Mouse (Mus musculus) G1E-ER4 (cell line): Measurements from ENCODE around the gene Ncapd3. TPM values are rescaled to one million over a fixed set of nuclear protein-coding genes. Genes with fewer than 3 reads are reported as not detected.

Experiments
- GATA1 ChIP-seq: IDR thresholded peaks from one replicate; pipeline ENCODE4 v1.8.0; 2012; ENCODE audit warnings: low read length, inconsistent platforms
- polyA plus RNA-seq: library from polyadenylated mRNA; stranded (reverse); fragments of >175 nt; gene quantifications from 2 replicates; pipeline ENCODE4 v1.2.3, GENCODE M21; 2012

Gene Ncapd3
- polyA plus RNA-seq, 1 experiment, result 4.0 TPM

DNA sequence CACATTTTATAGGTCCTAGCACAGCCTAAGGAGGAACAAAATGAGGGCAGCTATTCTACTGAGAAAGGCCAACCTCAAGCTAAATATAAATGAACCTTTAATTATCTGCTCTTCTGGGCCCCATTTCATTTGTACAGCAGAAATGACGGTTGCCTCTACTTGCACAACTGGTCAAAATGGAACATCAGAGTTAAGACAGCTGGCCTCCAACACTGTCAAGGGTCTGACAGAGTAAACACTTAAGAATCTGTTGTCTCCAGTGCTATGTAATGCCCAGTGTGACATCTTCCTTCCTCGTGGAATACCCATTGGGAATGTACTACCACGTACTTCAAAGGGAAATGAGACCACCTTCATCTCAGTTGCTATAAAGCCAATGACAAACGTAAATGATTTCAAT, 18.4 kb upstream of the Ncapd3 start:
- no peak for TF ChIP-seq GATA1

DNA sequence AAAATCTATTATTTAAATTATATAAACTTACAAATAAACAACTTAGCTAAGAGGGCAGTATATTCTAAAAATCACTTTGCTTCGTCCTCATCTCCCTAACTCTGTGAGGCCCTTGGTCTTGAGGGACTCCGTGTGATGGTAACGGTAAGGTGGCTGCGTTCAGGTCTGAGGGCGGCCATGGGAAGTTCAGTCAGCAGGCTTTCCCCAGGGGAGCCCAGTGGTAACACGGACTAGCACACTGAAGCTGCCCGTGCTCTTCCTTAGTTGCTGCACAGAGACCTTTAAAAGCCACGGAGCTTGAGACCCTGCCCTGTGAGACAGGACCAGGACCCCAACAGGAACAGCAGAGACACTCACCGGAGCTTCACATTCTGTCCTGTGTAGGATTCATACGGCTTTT, 11.0 kb upstream of the Ncapd3 start:
- no peak for TF ChIP-seq GATA1

DNA sequence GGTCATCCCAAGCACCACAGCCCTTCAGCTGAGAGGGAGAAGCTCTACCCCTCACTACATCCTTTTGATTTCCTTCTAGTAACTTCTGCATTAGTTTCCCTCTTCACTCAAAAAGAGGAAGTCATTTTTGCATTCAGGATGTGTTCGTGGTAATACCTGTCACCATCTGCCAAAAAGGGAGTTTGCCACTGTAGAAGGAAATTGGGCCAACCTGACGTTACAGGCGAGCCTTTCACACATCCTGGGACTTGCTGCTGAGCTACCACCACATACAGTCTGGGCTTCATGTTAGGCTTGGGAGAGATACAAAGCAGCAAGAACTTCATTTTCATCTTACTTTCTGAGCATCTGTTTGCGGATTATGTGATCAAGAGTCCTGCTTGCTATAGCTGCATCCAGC, 6.3 kb upstream of the Ncapd3 start:
- no peak for TF ChIP-seq GATA1

DNA sequence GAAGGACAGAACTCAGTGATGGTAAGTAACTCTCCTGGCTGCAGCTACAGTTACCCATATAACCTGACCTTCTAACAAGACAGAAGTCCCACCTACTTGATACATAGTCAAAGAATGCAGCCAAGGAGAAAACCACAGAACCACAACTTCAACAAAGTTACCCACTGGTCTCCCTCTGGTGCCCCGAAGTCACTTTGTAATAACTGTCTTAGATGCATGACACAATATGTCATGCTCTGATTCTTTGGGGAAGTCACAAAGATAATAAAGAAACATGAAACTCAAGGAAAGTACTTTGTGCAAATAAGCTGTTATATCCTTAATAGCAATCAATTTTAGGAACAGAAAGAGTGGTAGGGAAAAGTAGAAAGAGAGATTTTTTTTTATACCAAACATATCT, 3.3 kb upstream of the Ncapd3 start:
- TF ChIP-seq GATA1, result no peak

DNA sequence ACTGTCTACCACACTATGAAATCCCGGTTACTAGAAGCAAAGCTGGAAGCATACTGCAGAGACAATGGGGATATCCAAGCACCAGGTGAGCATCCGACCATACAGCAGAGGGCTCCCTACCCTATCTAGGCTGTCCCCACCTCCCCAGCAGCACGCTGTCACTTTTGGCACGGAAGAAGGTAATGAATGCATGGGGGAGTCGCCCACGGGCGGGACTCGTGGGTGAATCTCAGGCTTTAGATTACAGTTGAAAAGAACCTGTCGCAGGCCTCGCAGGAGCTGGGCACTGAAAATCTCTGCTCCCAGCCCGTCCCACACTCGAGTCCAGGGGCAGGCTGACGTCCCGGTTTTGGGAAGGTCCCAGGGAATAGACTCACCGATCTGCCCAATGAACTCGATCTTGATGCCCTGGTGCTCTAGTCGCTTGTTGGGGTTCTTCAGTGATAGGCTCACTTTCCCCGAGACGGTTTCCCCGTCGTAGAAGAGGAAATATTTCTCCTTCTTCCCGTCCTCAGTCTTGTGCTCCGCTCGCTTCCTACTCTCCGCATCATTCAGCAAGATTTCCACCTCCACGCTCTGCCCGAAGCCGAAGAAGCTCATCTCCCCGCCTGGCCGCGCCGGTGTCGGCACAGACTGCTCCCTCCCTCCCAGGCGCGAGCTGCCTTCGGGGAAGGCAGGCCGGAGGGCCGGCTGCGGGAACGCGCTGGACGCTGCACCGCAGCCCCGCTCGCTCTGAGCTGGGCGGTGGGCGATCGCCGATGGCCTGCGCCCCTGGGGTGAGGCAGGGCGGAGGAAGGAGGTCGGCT, 750 bp upstream of the Ncapd3 start:
- no peak for TF ChIP-seq GATA1

DNA sequence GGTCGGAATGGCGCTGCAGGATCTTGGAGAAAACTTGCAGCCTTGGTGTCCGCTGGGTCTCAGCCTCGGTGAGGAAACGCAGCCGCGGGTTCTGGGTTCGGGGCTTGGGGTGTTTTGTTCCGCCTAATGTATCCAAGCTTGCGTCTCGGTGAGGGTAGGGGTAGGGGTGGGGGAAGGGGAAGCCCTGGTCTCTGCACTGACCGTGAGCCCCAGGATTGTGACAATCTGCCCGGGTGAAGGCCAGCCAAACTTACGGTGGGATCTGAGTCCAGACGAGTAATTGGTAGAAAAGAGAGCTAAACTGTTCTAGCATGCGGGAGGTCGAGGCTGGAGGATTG, 757 bp downstream of the Ncapd3 start:
- no peak for TF ChIP-seq GATA1

DNA sequence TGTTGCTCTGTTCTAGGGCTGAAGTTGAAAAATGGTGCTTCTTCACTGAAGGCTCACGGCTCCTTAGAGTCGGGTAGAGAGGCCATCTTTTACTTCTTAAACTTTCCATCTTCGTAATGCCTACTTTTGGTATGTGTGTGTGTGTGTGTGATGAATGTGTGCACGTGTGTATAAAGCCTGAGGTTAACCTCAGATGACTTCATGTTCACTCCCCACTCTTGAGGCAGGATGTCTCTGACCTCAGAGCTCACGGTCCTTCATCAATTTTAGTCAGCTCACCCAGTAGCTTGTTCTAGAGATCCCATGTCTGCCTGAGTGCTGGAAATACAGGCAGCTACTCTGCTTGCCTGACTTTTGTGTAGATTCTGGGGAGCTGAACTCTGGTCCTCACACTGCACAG, 13.9 kb downstream of the Ncapd3 start:
- TF ChIP-seq GATA1, result no peak

DNA sequence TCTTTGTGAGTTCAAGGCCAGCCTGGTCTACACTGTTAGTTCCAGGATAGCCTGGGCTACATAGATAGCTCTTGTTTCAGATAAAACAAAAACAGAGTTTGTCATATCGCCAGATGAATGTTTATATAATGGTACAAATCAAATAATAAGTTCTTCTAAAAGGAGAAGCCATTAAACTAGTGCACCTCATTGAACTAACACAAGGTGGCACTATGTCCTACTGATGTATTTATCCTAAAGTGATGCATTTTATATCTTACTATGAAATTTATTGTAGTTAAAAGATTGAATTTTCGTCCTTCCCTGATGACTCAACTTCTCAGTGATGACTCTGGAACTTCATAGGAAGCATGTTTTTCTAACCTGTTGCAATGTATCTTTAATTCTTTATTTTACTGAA, 19.5 kb downstream of the Ncapd3 start:
- no peak for TF ChIP-seq GATA1

DNA sequence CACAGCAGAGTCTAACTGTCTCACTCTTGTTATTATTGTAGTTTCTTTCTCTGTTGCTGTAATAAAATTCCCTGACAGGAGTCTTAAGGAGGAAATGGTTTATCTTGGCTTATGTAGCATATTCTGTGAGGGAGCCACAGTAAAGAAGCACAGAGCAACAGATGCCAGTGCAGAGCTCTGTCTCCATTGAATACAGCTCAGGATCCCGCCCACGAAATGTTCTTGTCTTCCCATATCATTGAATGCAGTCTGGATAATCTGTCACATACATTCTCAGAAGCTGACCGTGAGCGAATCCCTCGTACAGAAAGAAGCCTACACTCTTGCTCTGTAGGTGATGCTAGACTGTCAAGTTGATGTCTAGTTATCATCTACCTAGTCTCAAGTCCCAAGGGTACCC, 28.4 kb downstream of the Ncapd3 start:
- TF ChIP-seq GATA1, result no peak

DNA sequence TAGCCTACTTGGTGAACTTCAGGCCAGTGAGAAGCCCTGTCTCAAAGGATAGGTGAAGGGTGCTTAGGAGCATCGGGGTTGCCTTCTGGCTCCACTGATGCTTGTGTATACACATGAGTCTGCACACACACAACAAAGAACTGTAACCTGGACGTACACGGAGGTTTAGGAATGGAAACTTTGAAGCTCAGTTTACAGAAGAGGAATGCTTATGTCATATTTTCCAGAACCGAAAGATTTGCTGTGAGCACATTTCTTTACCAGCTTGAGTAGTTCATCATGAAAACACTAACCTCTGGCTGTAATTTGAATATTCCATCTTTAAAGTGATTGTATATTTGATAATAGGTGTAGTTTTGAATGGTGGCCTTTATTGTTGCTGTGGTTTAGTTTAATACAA, 40.9 kb downstream of the Ncapd3 start:
- TF ChIP-seq GATA1, result no peak

DNA sequence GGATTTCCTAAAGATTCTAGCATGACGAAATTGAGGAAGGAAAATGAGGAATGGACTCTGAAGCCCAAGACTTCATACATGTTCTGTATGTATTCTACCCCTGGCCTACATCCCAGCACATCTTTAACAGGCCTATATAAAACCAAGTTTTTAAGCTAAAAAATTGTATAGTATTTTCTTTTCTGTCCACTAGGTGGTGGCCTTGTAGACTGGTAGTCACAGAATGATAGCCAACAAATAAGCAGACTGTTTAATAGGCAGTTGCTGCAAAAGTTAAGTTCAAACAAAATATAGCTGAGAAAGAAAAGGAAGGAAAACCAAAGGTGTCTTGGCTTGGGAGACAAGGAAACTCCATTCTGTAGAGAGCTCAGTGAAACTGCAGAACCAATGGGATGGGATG, 44.7 kb downstream of the Ncapd3 start:
- no peak for TF ChIP-seq GATA1

DNA sequence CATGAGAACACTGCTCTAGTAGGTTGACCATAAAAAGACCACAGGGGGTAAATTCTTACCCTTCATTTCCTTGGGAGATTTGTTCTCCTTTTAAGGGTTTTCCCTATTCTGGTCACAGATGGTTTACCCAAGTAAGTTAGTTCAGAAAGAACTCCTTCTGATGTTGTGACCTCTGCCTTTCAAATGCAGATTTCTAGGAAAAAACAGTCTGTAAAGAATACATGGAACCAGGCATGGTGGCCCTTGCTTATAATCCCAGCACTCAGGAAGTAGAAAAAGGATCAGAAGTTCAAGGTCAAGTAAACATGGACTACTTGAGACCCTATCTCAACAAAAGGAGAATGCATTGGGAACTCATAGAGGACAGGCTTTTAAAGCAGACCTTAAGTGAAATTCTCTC, 45.8 kb downstream of the Ncapd3 start:
- no peak for TF ChIP-seq GATA1

DNA sequence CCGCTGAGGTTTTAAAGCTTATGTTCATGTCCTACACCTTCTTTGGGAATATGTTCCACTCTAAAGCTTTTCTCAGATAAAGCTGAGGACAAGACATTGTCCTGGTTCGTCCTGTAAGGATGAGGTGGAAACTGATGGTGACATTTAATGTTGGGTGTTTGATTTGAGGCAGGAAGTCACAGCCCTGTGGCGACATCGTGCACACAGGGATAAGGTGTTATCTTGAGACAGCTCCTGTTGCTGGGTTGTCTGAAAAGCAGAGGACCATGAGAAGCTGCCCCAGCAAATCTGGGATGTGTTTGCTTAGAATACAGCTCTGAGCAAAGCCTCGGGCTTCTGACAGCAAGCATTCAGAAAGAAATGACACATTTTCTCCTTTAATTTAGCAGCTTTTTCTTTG, 56.3 kb downstream of the Ncapd3 start:
- no peak for TF ChIP-seq GATA1

DNA sequence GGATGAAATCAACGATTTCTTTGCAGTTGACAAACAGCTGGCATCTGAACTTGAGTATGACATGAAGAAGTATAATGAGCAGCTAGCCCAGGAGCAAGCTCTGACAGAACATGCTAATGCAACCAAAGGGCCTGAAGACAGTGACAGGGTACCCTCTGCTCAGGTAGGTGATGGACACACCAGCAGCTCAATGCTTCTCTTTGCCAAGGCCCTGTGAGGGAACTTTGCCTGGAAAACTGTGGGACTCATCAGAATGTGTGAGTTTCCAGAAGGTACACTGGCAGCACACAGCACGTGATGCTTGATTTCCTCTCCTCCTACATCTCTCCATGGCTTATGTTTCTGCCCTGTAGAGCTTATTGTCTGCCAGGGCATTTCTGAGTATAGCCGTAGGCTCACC, 57.4 kb downstream of the Ncapd3 start:
- no peak for TF ChIP-seq GATA1

DNA sequence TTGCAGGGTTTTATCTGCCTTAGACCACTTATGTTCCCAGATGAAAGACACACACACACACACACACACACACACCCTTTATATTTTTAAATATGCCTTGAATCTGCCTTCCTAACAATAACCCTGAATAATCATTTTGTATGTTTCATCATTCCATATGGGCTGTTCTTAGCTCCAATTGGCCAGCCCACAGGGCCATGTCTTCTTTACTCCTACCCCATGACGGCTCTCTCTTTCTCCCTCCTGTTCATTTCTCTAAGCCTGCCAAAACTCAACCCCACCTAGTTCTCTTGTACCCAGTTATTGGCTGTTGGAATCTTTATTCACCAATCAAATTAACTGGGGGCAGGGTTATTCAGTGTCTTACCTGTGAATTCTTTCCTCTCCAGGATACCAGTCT, 60.2 kb downstream of the Ncapd3 start:
- no peak for TF ChIP-seq GATA1

DNA sequence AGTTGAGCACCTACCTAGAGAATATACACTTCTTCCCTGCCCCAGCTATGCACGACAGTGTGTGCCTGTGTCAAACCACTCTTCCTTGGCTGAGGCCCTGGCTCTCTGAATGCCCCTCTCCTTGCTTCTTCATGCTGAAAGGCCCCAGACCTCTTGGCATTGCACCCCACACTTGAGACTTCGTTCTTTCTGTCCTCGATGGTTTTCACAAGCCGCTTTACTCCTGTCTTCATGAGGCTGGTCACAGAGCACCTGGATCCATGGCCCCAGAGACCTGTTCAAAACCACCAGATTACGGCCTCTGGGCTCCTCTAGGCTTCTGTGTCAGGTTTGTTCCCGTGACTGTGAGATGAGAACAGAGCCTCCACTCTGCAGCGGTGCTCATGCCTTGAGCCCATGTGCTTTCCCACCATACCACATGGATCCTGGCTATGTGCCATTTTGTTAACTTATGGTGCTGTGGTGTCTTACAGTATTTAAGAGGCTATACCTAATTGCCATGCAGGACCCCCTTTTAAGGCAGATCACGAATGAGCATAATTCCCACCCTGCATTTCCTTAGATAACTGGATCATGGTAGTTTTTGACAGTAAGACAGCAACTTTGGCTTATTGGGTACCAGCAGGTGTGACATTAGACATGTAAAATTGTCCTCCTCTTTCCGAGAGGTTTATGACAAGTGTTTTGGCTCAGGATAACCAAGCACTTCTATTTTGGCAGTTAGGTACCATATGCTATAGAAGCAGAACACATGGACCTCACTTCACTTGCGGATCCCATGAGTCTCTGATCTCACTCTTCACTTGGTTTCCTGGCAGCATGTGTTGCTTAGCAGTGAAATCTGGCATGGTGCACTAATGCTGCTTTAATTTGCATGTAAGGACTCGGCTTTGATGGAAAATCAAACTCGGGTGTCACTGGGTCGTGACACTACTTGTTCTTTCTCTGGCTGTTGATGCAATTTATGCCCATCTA, 61.1 kb downstream of the Ncapd3 start:
- TF ChIP-seq GATA1, result no peak

DNA sequence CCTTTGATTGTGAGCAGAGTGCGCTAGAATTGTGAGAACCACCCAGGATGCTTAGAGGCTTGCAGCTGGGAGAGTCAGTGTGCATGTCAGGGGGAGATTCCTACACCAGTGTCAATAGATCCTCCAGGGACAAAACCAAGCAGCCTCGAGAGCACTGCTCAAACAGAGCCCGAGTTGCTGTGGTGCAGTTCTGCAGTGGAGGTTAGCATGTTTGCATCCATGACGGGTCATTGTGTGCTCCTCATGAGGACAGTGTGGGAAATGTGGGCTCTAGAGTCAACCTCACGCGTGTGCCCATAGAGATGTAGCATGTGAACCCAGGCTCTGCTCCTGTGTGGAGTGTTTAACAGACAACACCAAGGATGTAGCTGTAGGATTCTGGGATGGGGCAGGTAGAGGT, 62.9 kb downstream of the Ncapd3 start:
- no peak for TF ChIP-seq GATA1

DNA sequence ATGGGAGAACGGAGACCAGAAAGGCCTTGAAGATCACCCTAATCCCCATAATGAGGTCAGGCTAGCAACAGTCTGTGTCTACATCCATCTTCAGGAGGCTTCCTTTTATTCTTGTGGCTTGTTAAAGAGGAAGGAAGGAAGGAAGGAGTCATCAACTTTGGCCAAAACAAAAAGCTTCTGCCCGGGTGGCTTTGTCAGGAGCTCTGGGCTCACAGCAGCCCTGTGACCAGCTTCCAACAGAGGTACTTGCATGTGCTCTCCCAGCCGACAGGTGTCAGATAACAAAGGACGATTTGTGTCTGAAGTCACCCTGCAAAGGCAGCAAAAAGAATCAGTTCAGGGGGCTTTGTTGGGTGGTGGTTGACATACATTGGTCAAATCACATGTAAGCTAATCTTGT, 68.1 kb downstream of the Ncapd3 start:
- no peak for TF ChIP-seq GATA1
